Mouse (Mus musculus): ENCODE results near the gene Slc25a44. TPM values are rescaled to one million over a fixed set of nuclear protein-coding genes. Genes with fewer than 3 reads are reported as not detected.
A peak's percentile ranks its signal among the peaks of the same experiment; 100 is the strongest.
"Not testable (repeated sequence)": the region's sequence is repeated elsewhere in the genome, so short reads cannot be mapped to it uniquely, and the experiment has no call there.

Gene Slc25a44
- polyA plus RNA-seq, 1 experiment from 2014 or later: 27.0 TPM

- ATAC-seq (ENCODE audit: insufficient read depth, low FRiP score, low TSS enrichment) (peak; percentile 88), DNase-seq (ENCODE audit: low spot score) (peak; percentile 75)
- H3K27me3 ChIP-seq (ENCODE audit: control insufficient read depth, insufficient read depth, low read length); H3K27ac ChIP-seq (ENCODE audit: low read depth, low read length); H3K4me1 ChIP-seq (ENCODE audit: control insufficient read depth, insufficient read depth, low read length); H3K36me3 ChIP-seq (ENCODE audit: control insufficient read depth, insufficient read depth, low read length); H3K4me3 ChIP-seq (ENCODE audit: low read depth, low read length); H3K9me3 ChIP-seq (ENCODE audit: control insufficient read depth, low read length): not testable (repeated sequence)
- Histone ChIP-seq H3K9ac (ENCODE audit: low read length) (peak overlapping the region; percentile 2; the same call in 1 of the 2 replicates), H3K4me2 (ENCODE audit: low read depth) (0 out of 2 replicates have a peak overlapping the region, but pooled peaks have one; percentile 1)
- WGBS: 11% methylated on average over 16 of the region's 19 CpGs
Measured at GRCm38 (mm10) chr3:88375750-88376626, 49.0 kb downstream of the Slc25a44 start.

GRCm38 (mm10) chr3:88372643-88373042 is 52.3 kb downstream of the Slc25a44 start, which contains the start of gene Bglap3:
Bglap3 (minus strand) TSS chr3:88372743.
- not testable (repeated sequence) for H3K9ac ChIP-seq (ENCODE audit: low read length); H3K27ac ChIP-seq (ENCODE audit: low read depth, low read length); ATAC-seq (ENCODE audit: insufficient read depth, low FRiP score, low TSS enrichment); H3K27me3 ChIP-seq (ENCODE audit: control insufficient read depth, insufficient read depth, low read length); H3K4me2 ChIP-seq (ENCODE audit: low read depth); H3K4me1 ChIP-seq (ENCODE audit: control insufficient read depth, insufficient read depth, low read length); DNase-seq (ENCODE audit: low spot score); H3K36me3 ChIP-seq (ENCODE audit: control insufficient read depth, insufficient read depth, low read length); H3K4me3 ChIP-seq (ENCODE audit: low read depth, low read length); H3K9me3 ChIP-seq (ENCODE audit: control insufficient read depth, low read length)
- WGBS: 92% methylated on average over 9 of the region's 9 CpGs

GRCm38 (mm10) chr3:88368511-88368910 is 56.4 kb downstream of the Slc25a44 start:
- not testable (repeated sequence) for H3K36me3 ChIP-seq (ENCODE audit: control insufficient read depth, insufficient read depth, low read length); DNase-seq (ENCODE audit: low spot score); ATAC-seq (ENCODE audit: insufficient read depth, low FRiP score, low TSS enrichment); H3K4me2 ChIP-seq (ENCODE audit: low read depth); H3K4me3 ChIP-seq (ENCODE audit: low read depth, low read length); H3K27ac ChIP-seq (ENCODE audit: low read depth, low read length); H3K9me3 ChIP-seq (ENCODE audit: control insufficient read depth, low read length); H3K9ac ChIP-seq (ENCODE audit: low read length); H3K4me1 ChIP-seq (ENCODE audit: control insufficient read depth, insufficient read depth, low read length)
- WGBS: 93% methylated on average over 7 of the region's 7 CpGs
- peaks cover 15% of the 10 kb centered on the region for H3K27me3 ChIP-seq (ENCODE audit: control insufficient read depth, insufficient read depth, low read length)

GRCm38 (mm10) chr3:88367517-88367916 is 57.4 kb downstream of the Slc25a44 start:
- not testable (repeated sequence) for H3K4me2 ChIP-seq (ENCODE audit: low read depth); H3K4me3 ChIP-seq (ENCODE audit: low read depth, low read length); DNase-seq (ENCODE audit: low spot score); H3K27ac ChIP-seq (ENCODE audit: low read depth, low read length); H3K9ac ChIP-seq (ENCODE audit: low read length); H3K36me3 ChIP-seq (ENCODE audit: control insufficient read depth, insufficient read depth, low read length); ATAC-seq (ENCODE audit: insufficient read depth, low FRiP score, low TSS enrichment); H3K4me1 ChIP-seq (ENCODE audit: control insufficient read depth, insufficient read depth, low read length); H3K9me3 ChIP-seq (ENCODE audit: control insufficient read depth, low read length)
- peaks cover 15% of the 10 kb centered on the region for H3K27me3 ChIP-seq (ENCODE audit: control insufficient read depth, insufficient read depth, low read length)
- 48% methylated on average over 3 of the region's 7 CpGs for WGBS

- peaks cover 15% of the 10 kb centered on the region for H3K27me3 ChIP-seq (ENCODE audit: control insufficient read depth, insufficient read depth, low read length)
- not testable (repeated sequence) for H3K4me3 ChIP-seq (ENCODE audit: low read depth, low read length); H3K27ac ChIP-seq (ENCODE audit: low read depth, low read length); H3K4me1 ChIP-seq (ENCODE audit: control insufficient read depth, insufficient read depth, low read length); H3K36me3 ChIP-seq (ENCODE audit: control insufficient read depth, insufficient read depth, low read length); H3K9ac ChIP-seq (ENCODE audit: low read length); H3K9me3 ChIP-seq (ENCODE audit: control insufficient read depth, low read length)
- H3K4me2 ChIP-seq (ENCODE audit: low read depth): peak overlapping the region; percentile 13; the same call in 1 of the 2 replicates
- peak; percentile 63 for DNase-seq (ENCODE audit: low spot score)
- WGBS: 3% methylated on average over 18 of the region's 22 CpGs
- peak; percentile 79 for ATAC-seq (ENCODE audit: insufficient read depth, low FRiP score, low TSS enrichment)
Measured at GRCm38 (mm10) chr3:88366830-88367428, 58.0 kb downstream of the Slc25a44 start.

GRCm38 (mm10) chr3:88365705-88366361 is 59.1 kb downstream of the Slc25a44 start:
- WGBS: 34% methylated on average over 34 of the region's 34 CpGs
- peaks cover 15% of the 10 kb centered on the region for H3K27me3 ChIP-seq (ENCODE audit: control insufficient read depth, insufficient read depth, low read length)
- no peak overlapping the region for H3K27ac ChIP-seq (ENCODE audit: low read depth, low read length)
- no peak overlapping the region for H3K4me3 ChIP-seq (ENCODE audit: low read depth, low read length)
- DNase-seq (ENCODE audit: low spot score) (no peak), ATAC-seq (ENCODE audit: insufficient read depth, low FRiP score, low TSS enrichment) (0 out of 2 replicates have a peak, but pooled peaks have one; percentile 4)
- no peaks in the 10 kb centered on the region; the same call in 1 of the 2 replicates for H3K9me3 ChIP-seq (ENCODE audit: control insufficient read depth, low read length)
- H3K4me2 ChIP-seq (ENCODE audit: low read depth): no peak overlapping the region
- peaks cover 9% of the 10 kb centered on the region for H3K36me3 ChIP-seq (ENCODE audit: control insufficient read depth, insufficient read depth, low read length)
- H3K4me1 ChIP-seq (ENCODE audit: control insufficient read depth, insufficient read depth, low read length): no peaks in the 10 kb centered on the region
- no peak overlapping the region for H3K9ac ChIP-seq (ENCODE audit: low read length)

- ATAC-seq (ENCODE audit: insufficient read depth, low FRiP score, low TSS enrichment): no peak
- no peaks in the 10 kb centered on the region for H3K4me1 ChIP-seq (ENCODE audit: control insufficient read depth, insufficient read depth, low read length)
- H3K9me3 ChIP-seq (ENCODE audit: control insufficient read depth, low read length): no peaks in the 10 kb centered on the region
- H3K36me3 ChIP-seq (ENCODE audit: control insufficient read depth, insufficient read depth, low read length): peaks cover 14% of the 10 kb centered on the region
- peaks cover 15% of the 10 kb centered on the region for H3K27me3 ChIP-seq (ENCODE audit: control insufficient read depth, insufficient read depth, low read length)
- H3K9ac ChIP-seq (ENCODE audit: low read length): no peak within 1 kb of the TSS
- peak; percentile 48 for DNase-seq (ENCODE audit: low spot score)
- no peak within 1 kb of the TSS for H3K27ac ChIP-seq (ENCODE audit: low read depth, low read length)
- H3K4me2 ChIP-seq (ENCODE audit: low read depth): no peak within 1 kb of the TSS
- H3K4me3 ChIP-seq (ENCODE audit: low read depth, low read length): no peak within 1 kb of the TSS
- WGBS: under 1% methylated on average over 14 of the region's 16 CpGs
Measured at GRCm38 (mm10) chr3:88364337-88364736, 60.6 kb downstream of the Slc25a44 start, which contains the start of gene Paqr6. Paqr6 (plus strand) TSS chr3:88364584.

- H3K9ac ChIP-seq (ENCODE audit: low read length): no peak overlapping the region
- H3K36me3 ChIP-seq (ENCODE audit: control insufficient read depth, insufficient read depth, low read length): peaks cover 18% of the 10 kb centered on the region
- no peak for DNase-seq (ENCODE audit: low spot score)
- H3K4me1 ChIP-seq (ENCODE audit: control insufficient read depth, insufficient read depth, low read length): no peaks in the 10 kb centered on the region
- H3K27me3 ChIP-seq (ENCODE audit: control insufficient read depth, insufficient read depth, low read length): peaks cover 15% of the 10 kb centered on the region
- no peak overlapping the region for H3K4me3 ChIP-seq (ENCODE audit: low read depth, low read length)
- 70% methylated on average over 4 of the region's 4 CpGs for WGBS
- no peaks in the 10 kb centered on the region for H3K9me3 ChIP-seq (ENCODE audit: control insufficient read depth, low read length)
- no peak for ATAC-seq (ENCODE audit: insufficient read depth, low FRiP score, low TSS enrichment)
- H3K27ac ChIP-seq (ENCODE audit: low read depth, low read length): no peak overlapping the region
- H3K4me2 ChIP-seq (ENCODE audit: low read depth): no peak overlapping the region
Measured at GRCm38 (mm10) chr3:88363700-88364099, 61.2 kb downstream of the Slc25a44 start.

Measured in neural tube, embryonic 11.5 days (tissue).